Mouse (Mus musculus) midbrain, embryonic 16.5 days (tissue): Measurements from ENCODE around the gene Inka1. TPM values are rescaled to one million over a fixed set of nuclear protein-coding genes. Genes with fewer than 3 reads are reported as not detected.

ENCODE experiments used
- ATAC-seq: fragments of 200-750 bp; cut with Nextera tagmentation; 2 replicates; pipeline ENCODE4 v1.8.0; 2017; ENCODE audit warnings: moderate TSS enrichment
- H3K27ac ChIP-seq: fragments of 300-500 bp; sonication (generic); 2 replicates; pipeline ENCODE4 v1.5.1; 2014; ENCODE audit warnings: mild to moderate bottlenecking, low read length, mixed read lengths
- H3K27me3 ChIP-seq: fragments of 300-500 bp; sonication (generic); 2 replicates; pipeline ENCODE4 v1.6.1; 2014; ENCODE audit warnings: low read depth, low read length, mixed read lengths; ENCODE audit not compliant: control insufficient read depth, insufficient read depth
- H3K36me3 ChIP-seq: fragments of 300-500 bp; sonication (generic); 2 replicates; pipeline ENCODE4 v1.6.1; 2014; ENCODE audit warnings: mild to moderate bottlenecking, low read length, moderate library complexity, mixed read lengths; ENCODE audit not compliant: control insufficient read depth, insufficient read depth
- H3K4me1 ChIP-seq: fragments of 300-500 bp; sonication (generic); 2 replicates; pipeline ENCODE4 v1.6.1; 2014; ENCODE audit warnings: mild to moderate bottlenecking, low read length, mixed read lengths; ENCODE audit not compliant: control insufficient read depth, insufficient read depth
- H3K4me2 ChIP-seq: fragments of 300-500 bp; sonication (generic); 2 replicates; pipeline ENCODE4 v1.6.1; 2014; ENCODE audit warnings: mild to moderate bottlenecking, low read length, mixed read lengths
- H3K4me3 ChIP-seq: fragments of 300-500 bp; sonication (generic); 2 replicates; pipeline ENCODE4 v1.5.1; 2014; ENCODE audit warnings: low read depth, mild to moderate bottlenecking, low read length, moderate library complexity, mixed read lengths
- H3K9ac ChIP-seq: fragments of 300-500 bp; sonication (generic); 2 replicates; pipeline ENCODE4 v1.6.1; 2014; ENCODE audit warnings: low read depth, low read length, mixed read lengths
- H3K9me3 ChIP-seq: fragments of 300-500 bp; sonication (generic); replicated peaks from 2 replicates; pipeline ENCODE4 v1.6.1; 2014; ENCODE audit warnings: mild to moderate bottlenecking, low read length, mixed read lengths; ENCODE audit not compliant: control insufficient read depth, poor library complexity, severe bottlenecking
- WGBS: fragments of 180-500 bp; shearing (Covaris S2); extraction: QIAGEN DNeasy Blood & Tissue Kit; methylation state at CpG from one replicate; pipeline ENCODE4 v1.1.7; 2014; 5-methylcytosine and 5-hydroxymethylcytosine counted together
- polyA plus RNA-seq: library from polyadenylated mRNA; unstranded; fragments of >200 nt; fragmentation: Nextera tagmentation; extraction: Ambion mirVana; gene quantifications from 2 replicates; pipeline ENCODE4 v1.2.1, GENCODE M21; 2015

Inka1 gene
- polyA plus RNA-seq, 1 experiment from 2014 or later, result 17.6 TPM

DNA sequence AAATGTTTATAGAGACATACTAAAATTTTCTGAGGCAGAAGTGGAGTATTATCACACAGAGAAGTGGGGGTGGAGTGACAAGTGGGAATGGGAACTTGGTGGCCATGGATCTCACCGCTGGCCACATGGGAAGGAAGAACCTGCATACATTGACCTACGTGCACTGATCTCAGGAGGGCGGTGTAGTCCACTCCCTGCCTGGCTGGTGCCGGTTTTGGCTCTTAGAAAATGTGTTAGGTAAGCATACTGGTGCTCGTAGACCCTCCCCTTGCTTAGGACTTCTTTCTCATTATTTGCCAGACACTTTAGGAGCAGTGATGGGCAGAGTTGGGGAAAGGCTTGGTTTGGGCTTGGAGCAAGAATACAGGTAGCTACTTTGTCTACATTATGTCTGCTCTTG is 22.4 kb upstream of the Inka1 start:
- Histone ChIP-seq H3K27ac (no peak overlapping the region), H3K9me3 (no peaks in the 10 kb centered on the region), H3K4me1 (peaks cover 29% of the 10 kb centered on the region), H3K4me3 (no peak overlapping the region), H3K27me3 (no peaks in the 10 kb centered on the region), H3K36me3 (peaks cover 3% of the 10 kb centered on the region; the same call in 1 of the 2 replicates), H3K9ac (no peak overlapping the region), H3K4me2 (no peak overlapping the region)
- 90% methylated on average over 5 of the region's 5 CpGs for WGBS
- ATAC-seq, result no peak

- no peaks in the 10 kb centered on the region for H3K36me3 ChIP-seq
- ATAC-seq, result no peak
- peak overlapping the region; percentile 98 for H3K27ac ChIP-seq
- H3K9ac ChIP-seq, result peak overlapping the region; percentile 100
- peak overlapping the region; percentile 96 for H3K4me2 ChIP-seq
- peak overlapping the region; percentile 97 for H3K4me3 ChIP-seq
- H3K9me3 ChIP-seq, result no peaks in the 10 kb centered on the region
- WGBS, result 13% methylated on average over 8 of the region's 8 CpGs
- H3K27me3 ChIP-seq, result no peaks in the 10 kb centered on the region
- peaks cover 35% of the 10 kb centered on the region for H3K4me1 ChIP-seq
Observed at GRCm38 (mm10) chr9:108003531-108003890, 17.8 kb upstream of the Inka1 start.

DNA sequence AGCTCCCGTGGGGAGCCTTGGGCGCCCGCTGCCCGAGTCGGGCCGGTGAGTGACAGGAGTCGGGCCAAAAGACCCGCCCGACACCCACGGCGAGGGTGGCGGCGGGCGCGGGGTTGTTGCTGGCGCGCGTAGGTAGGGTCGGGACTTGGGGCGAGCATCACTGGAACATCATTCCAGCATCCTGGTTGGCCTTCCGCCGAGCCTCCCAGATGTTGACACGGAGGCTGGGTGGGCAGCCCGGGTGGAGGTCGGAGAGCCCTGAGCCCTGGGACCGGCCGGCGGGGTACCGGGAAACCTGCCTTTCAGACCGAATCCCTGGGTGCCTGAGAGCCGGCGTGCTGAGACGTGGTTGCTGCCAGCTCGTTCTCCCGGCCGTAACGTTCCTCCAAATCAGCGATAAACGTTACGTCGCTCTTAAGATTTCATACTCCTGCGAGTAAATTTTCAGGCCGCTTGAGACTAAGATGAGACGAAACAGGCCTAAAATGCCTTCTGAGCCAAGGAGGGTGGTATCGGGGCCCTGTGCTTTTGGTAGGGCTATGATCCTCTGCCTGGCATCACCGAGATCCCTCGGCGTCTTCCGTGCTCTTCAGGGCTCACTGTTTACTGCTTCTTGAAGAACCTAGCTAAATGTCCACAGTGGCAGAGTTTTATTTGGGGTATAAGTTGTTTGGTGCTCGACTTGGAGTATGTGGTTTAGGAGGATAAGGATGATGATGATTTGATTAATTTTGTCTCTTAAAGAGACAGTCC is 17.3 kb upstream of the Inka1 start:
- under 1% methylated on average over 49 of the region's 50 CpGs for WGBS
- ATAC-seq, result peak; percentile 52

DNA sequence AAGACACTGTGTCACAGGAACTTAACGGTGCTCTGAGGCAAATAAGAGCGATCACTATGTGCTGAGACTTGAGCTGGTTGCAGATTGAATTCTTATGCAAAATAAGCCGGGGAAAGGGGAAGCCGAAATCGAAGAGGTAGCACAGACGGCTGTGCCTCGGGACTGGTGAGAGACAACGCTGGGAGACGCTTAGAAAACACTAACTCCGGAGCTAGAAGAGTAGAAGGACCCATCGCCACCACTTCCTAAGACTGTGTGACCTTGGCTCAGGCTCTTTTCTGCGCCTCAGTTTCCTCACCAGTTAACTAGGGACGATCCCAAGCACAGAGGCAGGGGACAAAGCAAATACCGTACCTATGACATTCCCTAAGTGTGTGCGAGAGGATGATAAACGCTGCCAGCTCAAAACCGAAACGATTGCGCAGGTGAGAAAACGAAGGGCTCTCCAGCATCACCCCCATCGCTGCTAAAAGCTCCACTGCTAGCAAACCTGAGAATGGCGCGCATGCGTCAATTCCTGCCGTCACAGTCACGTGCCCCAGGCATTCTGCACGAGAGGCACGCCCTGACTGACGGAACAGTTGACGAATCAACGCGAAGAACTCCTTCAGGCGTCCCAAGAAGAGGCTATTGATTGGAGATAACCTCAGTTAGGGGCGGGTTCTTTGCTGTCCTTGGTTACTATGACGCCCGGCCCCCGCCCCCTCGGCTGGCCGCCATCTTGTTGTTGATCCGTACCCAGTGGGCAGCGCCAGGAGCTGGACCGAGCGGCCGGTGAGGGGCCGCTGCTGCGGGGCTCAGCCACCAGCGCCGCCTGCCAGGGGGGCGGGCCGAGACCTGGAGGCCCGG is 16.5 kb upstream of the Inka1 start, which contains the start of gene Ip6k1:
Gene Ip6k1, plus strand, starts transcription at position 580 of the 849 bp plus-strand sequence.
- H3K4me1 ChIP-seq, result peaks cover 33% of the 10 kb centered on the region
- H3K4me2 ChIP-seq, result peak within 1 kb of the TSS; percentile 96
- no peaks in the 10 kb centered on the region for H3K27me3 ChIP-seq
- ATAC-seq, result peak; percentile 99
- H3K9me3 ChIP-seq, result no peaks in the 10 kb centered on the region
- H3K27ac ChIP-seq, result peak within 1 kb of the TSS; percentile 98
- H3K4me3 ChIP-seq, result peak within 1 kb of the TSS; percentile 97
- no peaks in the 10 kb centered on the region for H3K36me3 ChIP-seq
- H3K9ac ChIP-seq, result peak within 1 kb of the TSS; percentile 100
- under 1% methylated on average over 50 of the region's 51 CpGs for WGBS

More for the DNA sequence above, 17.3 kb upstream of the Inka1 start:
- Histone ChIP-seq H3K9me3 (no peaks in the 10 kb centered on the region), H3K4me1 (peaks cover 35% of the 10 kb centered on the region), H3K4me3 (peak overlapping the region; percentile 97), H3K36me3 (no peaks in the 10 kb centered on the region), H3K27me3 (no peaks in the 10 kb centered on the region), H3K9ac (peak overlapping the region; percentile 100), H3K4me2 (peak overlapping the region; percentile 96), H3K27ac (peak overlapping the region; percentile 98)

DNA sequence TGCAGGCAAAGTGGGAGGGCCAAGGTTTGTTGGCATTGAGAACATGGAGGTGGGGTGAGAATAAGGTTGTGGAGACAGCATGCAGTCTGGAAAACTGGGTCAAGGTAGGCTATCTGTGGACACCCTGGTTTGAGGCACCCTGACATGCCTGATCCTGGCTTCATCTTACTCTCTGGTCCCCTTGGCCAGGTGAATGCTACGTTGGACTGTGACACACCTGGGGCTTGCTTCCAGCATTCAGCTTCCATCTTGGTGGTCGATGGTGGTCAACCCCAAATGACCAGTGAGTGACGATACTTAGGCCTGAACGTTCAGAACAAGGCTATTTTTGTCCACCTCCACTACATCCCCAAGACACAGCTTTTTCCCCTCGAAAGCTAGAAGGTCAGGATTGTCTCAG is 10.4 kb upstream of the Inka1 start, which contains the start of gene Gm20662:
Gene Gm20662, plus strand, starts transcription at position 301 of the 400 bp plus-strand sequence.
- no peaks in the 10 kb centered on the region for H3K27me3 ChIP-seq
- 90% methylated on average over 5 of the region's 5 CpGs for WGBS
- no peaks in the 10 kb centered on the region for H3K36me3 ChIP-seq
- H3K4me1 ChIP-seq, result no peaks in the 10 kb centered on the region
- no peak within 1 kb of the TSS for H3K4me2 ChIP-seq
- H3K9ac ChIP-seq, result no peak within 1 kb of the TSS
- H3K27ac ChIP-seq, result no peak within 1 kb of the TSS
- ATAC-seq, result no peak
- H3K4me3 ChIP-seq, result no peak within 1 kb of the TSS
- no peaks in the 10 kb centered on the region for H3K9me3 ChIP-seq

GRCm38 (mm10) chr9:107995513-107995912 is 9.8 kb upstream of the Inka1 start:
- H3K36me3 ChIP-seq, result no peaks in the 10 kb centered on the region
- no peak overlapping the region for H3K27ac ChIP-seq
- WGBS, result 94% methylated on average over 21 of the region's 21 CpGs
- H3K9me3 ChIP-seq, result no peaks in the 10 kb centered on the region
- ATAC-seq, result no peak
- no peaks in the 10 kb centered on the region for H3K4me1 ChIP-seq
- H3K4me2 ChIP-seq, result no peak overlapping the region
- H3K9ac ChIP-seq, result no peak overlapping the region
- H3K27me3 ChIP-seq, result no peaks in the 10 kb centered on the region
- no peak overlapping the region for H3K4me3 ChIP-seq

- Histone ChIP-seq H3K27me3 (no peaks in the 10 kb centered on the region), H3K4me3 (no peak overlapping the region), H3K4me2 (no peak overlapping the region), H3K36me3 (no peaks in the 10 kb centered on the region), H3K4me1 (no peaks in the 10 kb centered on the region), H3K27ac (no peak overlapping the region), H3K9ac (no peak overlapping the region), H3K9me3 (no peaks in the 10 kb centered on the region)
- 74% methylated on average over 2 of the region's 2 CpGs for WGBS
- ATAC-seq, result no peak
Observed at GRCm38 (mm10) chr9:107994464-107994863, 8.8 kb upstream of the Inka1 start.

- H3K4me1 ChIP-seq, result no peaks in the 10 kb centered on the region
- H3K27ac ChIP-seq, result no peak overlapping the region
- H3K27me3 ChIP-seq, result no peaks in the 10 kb centered on the region
- H3K9ac ChIP-seq, result no peak overlapping the region
- WGBS, result 81% methylated on average over 11 of the region's 11 CpGs
- no peaks in the 10 kb centered on the region for H3K36me3 ChIP-seq
- H3K4me2 ChIP-seq, result no peak overlapping the region
- H3K4me3 ChIP-seq, result no peak overlapping the region
- no peak for ATAC-seq
- H3K9me3 ChIP-seq, result no peaks in the 10 kb centered on the region
Observed at GRCm38 (mm10) chr9:107993013-107993412, 7.3 kb upstream of the Inka1 start.

- Histone ChIP-seq H3K36me3 (no peaks in the 10 kb centered on the region), H3K4me3 (no peak within 1 kb of the TSS), H3K9ac (no peak within 1 kb of the TSS), H3K27me3 (no peaks in the 10 kb centered on the region), H3K9me3 (no peaks in the 10 kb centered on the region), H3K4me2 (no peak within 1 kb of the TSS), H3K27ac (no peak within 1 kb of the TSS), H3K4me1 (no peaks in the 10 kb centered on the region)
- no peak for ATAC-seq
- WGBS, result 67% methylated on average over 2 of the region's 2 CpGs
Observed at GRCm38 (mm10) chr9:107992197-107992596, 6.5 kb upstream of the Inka1 start, which contains the start of gene Cdhr4. Gene Cdhr4 (plus strand): TSS chr9:107992497.
